Mouse (Mus musculus) liver, embryonic 13.5 days (tissue): ENCODE measurements around the gene Bcl2. TPM values are rescaled to one million over a fixed set of nuclear protein-coding genes. Genes with fewer than 3 reads are reported as not detected.

Experiments
- ATAC-seq: fragments of 200-750 bp; cut with Nextera tagmentation; 2 replicates; pipeline ENCODE4 v1.8.0; 2017; ENCODE audit warnings: low read depth, mild to moderate bottlenecking, moderate number of reproducible peaks, moderate library complexity
- DNase-seq: peaks from one replicate; pipeline ENCODE4 v3.0.0; 2022
- H3K27ac ChIP-seq: fragments of 300-500 bp; sonication (generic); 2 replicates; pipeline ENCODE4 v1.5.1; 2015; ENCODE audit warnings: moderate library complexity, mild to moderate bottlenecking, inconsistent platforms
- H3K27me3 ChIP-seq: fragments of 300-500 bp; sonication (generic); 2 replicates; pipeline ENCODE4 v1.6.1; 2015; ENCODE audit warnings: mild to moderate bottlenecking, inconsistent platforms
- H3K36me3 ChIP-seq: fragments of 300-500 bp; sonication (generic); 2 replicates; pipeline ENCODE4 v1.6.1; 2015; ENCODE audit warnings: mild to moderate bottlenecking, inconsistent platforms
- H3K4me1 ChIP-seq: fragments of 300-500 bp; sonication (generic); replicated peaks from 2 replicates; pipeline ENCODE4 v1.6.1; 2015; ENCODE audit warnings: inconsistent platforms
- H3K4me2 ChIP-seq: fragments of 300-500 bp; sonication (generic); 2 replicates; pipeline ENCODE4 v1.6.1; 2015; ENCODE audit warnings: inconsistent platforms, mild to moderate bottlenecking, moderate library complexity
- H3K4me3 ChIP-seq: fragments of 300-500 bp; sonication (generic); replicated peaks from 2 replicates; pipeline ENCODE4 v1.5.1; 2015; ENCODE audit warnings: mild to moderate bottlenecking, inconsistent platforms
- H3K9ac ChIP-seq: fragments of 300-500 bp; sonication (generic); 2 replicates; pipeline ENCODE4 v1.6.1; 2015; ENCODE audit warnings: mild to moderate bottlenecking, inconsistent platforms
- H3K9me3 ChIP-seq: fragments of 300-500 bp; sonication (generic); replicated peaks from 2 replicates; pipeline ENCODE4 v1.6.1; 2016; ENCODE audit warnings: inconsistent platforms
- WGBS: fragments of 180-500 bp; shearing (Covaris S2); methylation state at CpG from one replicate; pipeline ENCODE4 v1.1.7; 2015; ENCODE audit not compliant: insufficient replicate concordance; 5-methylcytosine and 5-hydroxymethylcytosine counted together
- polyA plus RNA-seq: library from polyadenylated mRNA; unstranded; fragments of >200 nt; fragmentation: Nextera tagmentation; extraction: Ambion mirVana; gene quantifications from 2 replicates; pipeline ENCODE4 v1.2.1, GENCODE M21; 2015

Bcl2 gene
- polyA plus RNA-seq, 1 experiment from 2014 or later: 1.0 TPM

DNA sequence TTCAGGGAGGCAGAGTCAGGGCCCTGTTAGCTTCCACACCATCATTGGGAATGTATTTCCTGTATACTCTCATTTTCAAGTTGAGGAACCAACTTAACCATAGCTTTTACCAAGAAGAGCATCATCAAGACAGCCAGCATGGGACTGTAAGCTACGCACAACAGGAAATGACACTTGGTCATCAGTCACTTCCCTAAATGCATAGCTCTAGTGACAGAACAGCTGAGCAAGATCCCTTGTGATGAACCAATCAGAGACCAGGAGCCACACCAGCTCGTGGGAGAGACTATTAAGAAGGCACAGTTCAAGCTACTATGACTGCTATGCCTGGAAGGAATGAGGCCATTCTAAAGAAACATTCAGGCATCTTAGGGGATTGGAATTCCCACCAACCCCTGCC lies 132.3 kb downstream of the Bcl2 start:
- H3K9me3 ChIP-seq: no peaks in the 10 kb centered on the region
- H3K4me3 ChIP-seq: no peak overlapping the region
- no peak overlapping the region for H3K9ac ChIP-seq
- ATAC-seq (no peak), DNase-seq (no peak)
- H3K27me3 ChIP-seq: no peaks in the 10 kb centered on the region
- no peaks in the 10 kb centered on the region for H3K4me1 ChIP-seq
- H3K4me2 ChIP-seq: no peak overlapping the region
- WGBS: 26% methylated on average over 2 of the region's 2 CpGs
- H3K36me3 ChIP-seq: no peaks in the 10 kb centered on the region
- no peak overlapping the region for H3K27ac ChIP-seq

DNA sequence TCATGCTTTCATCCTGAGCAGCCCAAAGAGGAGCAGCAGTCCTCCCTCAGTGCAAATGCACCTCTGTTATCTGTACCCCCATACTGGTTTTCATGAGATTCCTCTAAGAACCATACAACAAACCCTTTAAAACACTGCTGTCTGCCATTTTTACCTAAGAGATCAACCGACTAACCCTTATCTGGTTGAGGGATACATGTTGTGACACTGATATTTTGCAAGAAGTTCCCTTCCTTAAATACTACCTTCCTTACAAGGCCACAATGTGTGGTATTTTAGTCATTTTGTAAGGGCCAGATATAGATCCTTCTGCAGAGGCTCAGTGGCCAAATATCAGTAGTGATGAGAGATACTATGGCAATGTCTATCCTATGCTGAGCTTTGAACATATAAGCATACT lies 134.3 kb downstream of the Bcl2 start:
- H3K4me1 ChIP-seq: no peaks in the 10 kb centered on the region
- WGBS: 23% methylated on average over 1 of the region's 1 CpGs
- H3K9me3 ChIP-seq: no peaks in the 10 kb centered on the region
- DNase-seq (no peak), ATAC-seq (no peak)
- H3K27me3 ChIP-seq: no peaks in the 10 kb centered on the region
- H3K27ac ChIP-seq: no peak overlapping the region
- no peak overlapping the region for H3K9ac ChIP-seq
- H3K36me3 ChIP-seq: no peaks in the 10 kb centered on the region
- H3K4me3 ChIP-seq: no peak overlapping the region
- no peak overlapping the region for H3K4me2 ChIP-seq

DNA sequence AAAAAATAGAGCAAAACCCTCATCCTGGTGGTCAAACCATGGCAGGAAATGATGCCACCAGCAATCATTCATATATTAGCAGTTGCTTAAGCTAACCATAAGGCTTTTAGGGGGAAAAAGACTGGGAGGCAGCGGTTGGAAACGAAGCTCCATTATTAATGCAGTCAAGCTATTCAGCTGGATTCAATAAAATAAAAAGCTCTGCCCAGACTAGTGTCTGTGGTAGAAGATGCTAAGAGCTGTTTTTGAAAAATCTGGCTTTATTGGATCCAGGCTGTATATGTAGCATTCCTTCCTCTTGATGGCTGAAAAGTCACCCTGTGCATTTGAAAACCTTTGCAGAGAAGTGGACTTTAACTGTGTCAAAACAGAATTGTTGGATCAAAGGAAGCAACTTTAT lies 141.6 kb downstream of the Bcl2 start:
- Histone ChIP-seq H3K9ac (no peak overlapping the region), H3K4me1 (no peaks in the 10 kb centered on the region), H3K27ac (no peak overlapping the region), H3K4me3 (no peak overlapping the region), H3K27me3 (no peaks in the 10 kb centered on the region), H3K4me2 (no peak overlapping the region), H3K9me3 (no peaks in the 10 kb centered on the region), H3K36me3 (no peaks in the 10 kb centered on the region)
- 59% methylated on average over 2 of the region's 2 CpGs for WGBS
- no peak for DNase-seq
- ATAC-seq: no peak

DNA sequence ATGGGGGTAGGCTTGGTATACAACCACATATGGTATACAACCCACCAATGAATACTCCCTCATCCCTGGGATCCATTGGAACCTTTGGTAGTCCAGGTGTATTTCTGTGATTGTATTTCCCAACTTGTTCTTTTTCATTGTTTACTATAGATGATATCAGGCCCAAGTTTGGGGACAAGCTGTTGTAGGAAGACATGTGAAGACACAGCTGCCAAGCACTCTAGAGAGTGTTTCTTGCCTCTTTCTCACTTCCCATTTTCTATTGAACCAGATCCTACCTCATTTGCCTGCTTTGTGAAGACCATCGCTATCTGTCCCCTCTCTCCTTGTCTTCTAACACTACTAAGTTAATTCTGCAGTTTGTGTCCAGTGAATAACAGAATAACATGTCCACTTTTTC lies 143.2 kb downstream of the Bcl2 start:
- Histone ChIP-seq H3K9me3 (no peaks in the 10 kb centered on the region), H3K27me3 (no peaks in the 10 kb centered on the region), H3K27ac (no peak overlapping the region), H3K4me3 (no peak overlapping the region), H3K4me1 (no peaks in the 10 kb centered on the region), H3K36me3 (no peaks in the 10 kb centered on the region), H3K9ac (no peak overlapping the region), H3K4me2 (no peak overlapping the region)
- WGBS: 79% methylated on average over 1 of the region's 1 CpGs
- DNase-seq: no peak
- no peak for ATAC-seq

DNA sequence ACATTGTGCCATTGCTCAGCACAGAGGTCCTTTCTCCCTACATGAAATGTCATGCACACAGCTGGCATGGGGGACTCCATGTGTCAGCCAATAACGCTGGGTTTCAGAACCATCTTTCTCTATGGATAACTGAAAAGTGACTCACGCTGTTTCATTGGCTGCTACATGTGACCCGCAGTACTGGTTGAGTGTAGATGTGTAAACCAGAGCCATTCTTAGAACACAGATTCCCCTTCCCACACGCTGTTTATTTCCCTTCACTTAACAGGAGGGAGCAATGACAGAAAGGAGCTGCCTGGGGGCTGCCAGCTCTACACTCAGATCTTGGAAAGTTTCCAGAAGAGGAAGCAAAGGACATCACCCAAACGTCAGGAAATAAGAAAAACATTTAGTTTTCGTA lies 143.7 kb downstream of the Bcl2 start:
- H3K4me1 ChIP-seq: no peaks in the 10 kb centered on the region
- no peak for DNase-seq
- 57% methylated on average over 6 of the region's 6 CpGs for WGBS
- H3K27me3 ChIP-seq: no peaks in the 10 kb centered on the region
- no peak overlapping the region for H3K9ac ChIP-seq
- no peak for ATAC-seq
- no peak overlapping the region for H3K4me2 ChIP-seq
- no peak overlapping the region for H3K27ac ChIP-seq
- no peak overlapping the region for H3K4me3 ChIP-seq
- no peaks in the 10 kb centered on the region for H3K36me3 ChIP-seq
- H3K9me3 ChIP-seq: no peaks in the 10 kb centered on the region

DNA sequence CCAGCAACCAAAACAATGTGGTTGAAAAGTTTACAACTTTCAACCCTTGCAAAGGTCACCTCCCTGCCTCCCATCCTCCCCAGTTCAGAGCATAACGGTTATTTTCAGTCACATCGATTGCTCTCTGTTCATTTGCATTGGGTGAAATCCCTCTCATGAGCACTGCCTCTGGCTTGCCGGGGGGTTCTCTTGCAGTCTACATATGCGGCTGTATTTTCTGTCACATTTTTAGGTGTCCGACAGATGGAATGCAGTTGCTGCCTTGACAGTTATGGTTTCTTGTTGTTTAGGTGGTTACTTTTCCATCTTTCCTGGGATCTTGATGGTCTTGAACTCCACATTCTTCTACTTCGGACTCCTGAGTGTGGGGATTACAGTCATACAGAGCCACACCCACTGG lies 144.4 kb downstream of the Bcl2 start:
- H3K4me2 ChIP-seq: no peak overlapping the region
- H3K9me3 ChIP-seq: no peaks in the 10 kb centered on the region
- no peak overlapping the region for H3K9ac ChIP-seq
- 77% methylated on average over 6 of the region's 6 CpGs for WGBS
- H3K27ac ChIP-seq: no peak overlapping the region
- no peaks in the 10 kb centered on the region for H3K36me3 ChIP-seq
- H3K27me3 ChIP-seq: no peaks in the 10 kb centered on the region
- no peak overlapping the region for H3K4me3 ChIP-seq
- ATAC-seq (no peak), DNase-seq (no peak)
- no peaks in the 10 kb centered on the region for H3K4me1 ChIP-seq

DNA sequence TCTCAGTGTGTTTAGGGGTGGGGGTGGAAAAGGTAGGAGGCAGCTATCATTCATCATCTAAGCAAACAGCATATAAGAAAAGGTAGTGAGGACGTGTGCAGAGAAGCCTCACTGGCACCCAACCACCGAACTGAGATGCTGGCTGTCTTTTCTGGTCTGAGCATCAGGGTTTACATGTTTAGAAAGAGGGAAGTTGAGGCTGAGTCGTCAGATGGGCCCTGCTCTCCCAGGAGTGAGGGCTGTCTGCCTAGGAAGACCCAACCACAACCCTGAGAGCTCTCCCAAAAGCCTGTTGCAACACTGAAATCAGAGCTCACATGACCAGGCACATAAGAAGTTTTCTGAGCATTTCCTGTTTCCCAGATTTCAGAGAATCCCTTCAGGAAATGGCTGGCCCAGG lies 145.2 kb downstream of the Bcl2 start:
- H3K36me3 ChIP-seq: no peaks in the 10 kb centered on the region
- 16% methylated on average over 3 of the region's 3 CpGs for WGBS
- H3K4me2 ChIP-seq: no peak overlapping the region
- DNase-seq: no peak
- no peaks in the 10 kb centered on the region for H3K9me3 ChIP-seq
- no peak overlapping the region for H3K9ac ChIP-seq
- H3K4me1 ChIP-seq: no peaks in the 10 kb centered on the region
- H3K27me3 ChIP-seq: no peaks in the 10 kb centered on the region
- no peak overlapping the region for H3K4me3 ChIP-seq
- no peak for ATAC-seq
- H3K27ac ChIP-seq: no peak overlapping the region

DNA sequence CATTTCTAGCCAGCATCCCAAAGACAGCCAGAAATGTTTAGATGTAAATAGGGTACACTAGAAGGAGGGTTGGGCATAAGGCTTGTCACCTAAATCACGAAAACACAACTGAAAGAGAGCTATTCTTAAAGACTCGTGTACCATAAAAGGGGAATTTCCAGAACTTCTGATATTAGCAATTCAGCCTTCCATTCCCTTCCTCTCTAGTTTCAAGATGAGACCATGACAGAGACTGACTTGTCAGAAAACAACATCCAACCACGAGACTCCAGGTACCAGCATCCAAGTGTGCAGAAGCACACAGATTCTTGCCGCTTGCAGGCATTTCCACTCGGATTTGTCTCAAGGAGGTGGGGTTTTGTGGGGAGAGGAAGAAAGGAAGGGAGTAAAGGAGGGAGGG lies 146.6 kb downstream of the Bcl2 start:
- DNase-seq (no peak), ATAC-seq (no peak)
- Histone ChIP-seq H3K27ac (no peak overlapping the region), H3K9ac (no peak overlapping the region), H3K4me1 (no peaks in the 10 kb centered on the region), H3K4me2 (no peak overlapping the region), H3K9me3 (no peaks in the 10 kb centered on the region), H3K36me3 (no peaks in the 10 kb centered on the region), H3K4me3 (no peak overlapping the region), H3K27me3 (no peaks in the 10 kb centered on the region)
- 62% methylated on average over 5 of the region's 5 CpGs for WGBS

DNA sequence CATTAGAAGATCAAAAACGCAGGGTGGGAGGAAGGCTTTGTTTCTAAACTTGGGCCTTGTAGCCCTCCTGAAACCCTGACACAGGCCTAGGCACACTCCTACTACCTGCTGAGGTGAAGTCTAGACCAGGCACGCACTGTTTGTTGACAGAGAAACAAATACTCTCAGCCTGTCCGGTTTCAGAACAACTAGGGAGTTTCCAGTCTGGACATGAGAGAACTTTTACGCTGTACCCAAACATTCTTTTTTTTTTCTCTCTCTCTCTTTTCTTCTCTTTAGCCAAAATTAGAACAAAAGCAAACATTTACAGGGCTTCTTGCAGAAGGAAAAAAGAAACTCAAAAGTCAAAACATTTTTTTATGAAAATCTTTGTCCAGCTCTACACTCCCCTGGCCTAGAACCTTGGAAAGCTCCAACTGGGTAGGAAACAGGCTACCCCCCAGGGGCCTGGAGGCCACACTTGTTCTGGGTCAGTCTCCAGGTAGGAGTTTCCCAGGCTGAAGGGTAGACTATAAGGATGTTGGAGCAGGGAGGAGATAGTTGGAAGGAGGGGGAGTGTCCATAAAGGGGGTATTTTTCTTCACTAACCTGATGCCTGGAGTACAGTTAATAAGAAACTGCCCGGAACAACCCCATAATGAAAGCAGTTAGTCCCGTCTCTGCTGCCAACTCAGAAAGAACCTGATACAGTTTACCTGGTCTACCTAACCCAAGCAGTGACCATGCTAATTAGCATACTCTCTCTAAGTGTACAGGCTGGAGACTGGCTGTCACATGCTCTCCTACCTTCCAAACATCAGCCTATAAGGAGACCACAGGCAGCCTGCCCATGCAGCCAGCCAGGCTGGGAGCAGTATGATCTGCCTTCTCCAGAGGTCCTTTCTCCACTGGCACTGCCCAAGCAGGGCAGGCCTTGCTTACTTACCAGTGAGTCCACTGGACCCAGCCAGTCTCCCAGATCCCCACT lies 147.7 kb downstream of the Bcl2 start:
- DNase-seq (no peak), ATAC-seq (no peak)
- Histone ChIP-seq H3K27ac (no peak overlapping the region), H3K36me3 (no peaks in the 10 kb centered on the region), H3K4me2 (no peak overlapping the region), H3K4me3 (no peak overlapping the region), H3K27me3 (no peaks in the 10 kb centered on the region), H3K9me3 (no peaks in the 10 kb centered on the region), H3K9ac (no peak overlapping the region), H3K4me1 (no peaks in the 10 kb centered on the region)
- 74% methylated on average over 6 of the region's 6 CpGs for whole genome bisulfite sequencing

DNA sequence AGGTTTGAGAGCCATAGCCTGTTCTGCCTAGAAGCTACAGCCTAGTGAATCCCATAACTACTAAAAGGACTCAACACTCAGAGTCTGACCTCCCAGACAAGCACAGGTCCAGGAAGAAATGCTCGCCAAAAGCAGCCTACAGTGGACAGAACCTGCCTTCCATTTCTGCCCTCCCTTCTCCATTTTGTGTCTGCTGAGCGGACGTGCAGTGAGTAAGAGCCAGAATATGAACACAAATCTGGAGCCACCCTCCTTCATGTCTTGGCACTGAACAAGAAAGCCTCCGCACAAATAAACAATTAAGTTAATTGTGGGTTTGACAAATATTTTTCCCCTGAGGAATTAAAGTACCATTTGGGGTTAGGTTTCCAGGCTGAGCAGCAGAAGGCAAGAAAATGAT lies 148.8 kb downstream of the Bcl2 start:
- Histone ChIP-seq H3K4me3 (no peak overlapping the region), H3K36me3 (no peaks in the 10 kb centered on the region), H3K27me3 (no peaks in the 10 kb centered on the region), H3K27ac (no peak overlapping the region), H3K9ac (no peak overlapping the region), H3K9me3 (no peaks in the 10 kb centered on the region), H3K4me2 (no peak overlapping the region), H3K4me1 (no peaks in the 10 kb centered on the region)
- 73% methylated on average over 4 of the region's 4 CpGs for WGBS
- ATAC-seq (no peak), DNase-seq (no peak)

DNA sequence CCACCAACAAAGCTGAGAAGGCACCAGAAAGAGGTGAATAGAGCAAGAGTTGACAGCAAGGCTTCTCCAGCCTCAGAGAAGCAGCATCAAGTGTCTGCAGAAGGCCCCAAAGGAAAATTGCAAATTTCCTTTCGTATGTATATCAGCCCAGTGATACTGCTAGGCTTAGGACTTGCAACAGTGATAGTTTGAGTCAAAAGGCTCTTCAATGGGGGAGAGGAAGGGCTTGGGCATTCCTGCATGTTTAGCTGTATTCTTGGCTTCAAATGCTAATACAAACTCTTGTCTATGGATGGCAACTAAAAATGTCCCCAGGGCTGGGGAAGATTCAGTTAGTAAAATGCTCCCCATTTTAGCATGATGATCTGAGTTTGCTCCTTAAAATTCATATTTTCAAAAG lies 149.6 kb downstream of the Bcl2 start:
- Histone ChIP-seq H3K4me2 (no peak overlapping the region), H3K4me1 (no peaks in the 10 kb centered on the region), H3K27me3 (no peaks in the 10 kb centered on the region), H3K9ac (no peak overlapping the region), H3K36me3 (no peaks in the 10 kb centered on the region), H3K27ac (no peak overlapping the region), H3K4me3 (no peak overlapping the region), H3K9me3 (no peaks in the 10 kb centered on the region)
- ATAC-seq (no peak), DNase-seq (no peak)
- WGBS: 39% methylated on average over 1 of the region's 1 CpGs

DNA sequence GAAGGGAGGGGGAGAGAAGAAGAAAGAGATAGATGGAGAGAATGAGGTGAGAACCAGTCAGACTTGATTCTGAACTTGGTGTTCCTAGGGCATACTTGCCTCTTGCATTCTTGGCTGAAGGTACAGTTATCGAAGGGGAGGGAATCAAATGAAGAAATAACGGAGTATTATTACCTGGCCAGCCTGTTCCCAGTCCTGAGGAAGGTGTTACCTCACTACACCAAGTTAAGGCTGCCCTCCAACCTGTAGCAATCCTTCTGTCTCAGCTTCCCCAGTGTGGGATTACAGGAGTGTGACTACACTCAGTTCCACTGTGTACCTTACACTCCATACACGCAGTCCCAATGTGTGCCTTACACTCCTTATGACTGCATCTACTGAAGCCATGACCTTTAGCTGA lies 151.3 kb downstream of the Bcl2 start:
- no peaks in the 10 kb centered on the region for H3K9me3 ChIP-seq
- H3K27me3 ChIP-seq: no peaks in the 10 kb centered on the region
- H3K36me3 ChIP-seq: no peaks in the 10 kb centered on the region
- no peak for ATAC-seq
- H3K4me3 ChIP-seq: no peak overlapping the region
- no peak overlapping the region for H3K4me2 ChIP-seq
- no peak for DNase-seq
- no peak overlapping the region for H3K27ac ChIP-seq
- no peak overlapping the region for H3K9ac ChIP-seq
- H3K4me1 ChIP-seq: no peaks in the 10 kb centered on the region
- 72% methylated on average over 3 of the region's 3 CpGs for WGBS
